Mouse (Mus musculus): ENCODE results near the gene Adam12.

- no peak for TF ChIP-seq CTCF (IDR thresholded peaks at IDR 0.05; ENCODE audit: control insufficient read depth, insufficient read depth, low read length)
- no peak for TF ChIP-seq POLR2A (IDR thresholded peaks at IDR 0.05; ENCODE audit: borderline replicate concordance, control insufficient read depth, low read depth, low read length)
Observed at GRCm38 (mm10) chr7:134015226-134015625, 216.7 kb downstream of the Adam12 start.

Data from bone marrow, adult 2 months (tissue).